Mouse (Mus musculus) forebrain, embryonic 12.5 days (tissue): ENCODE measurements at regions not wholly inside any gene's neighbourhood (a gene's known extent, or its start where the extent isn't known, plus 50 kb on each side); places are given as distances from the start of the nearest gene placed in this dataset.
A peak's percentile ranks its signal among the peaks of the same experiment; 100 is the strongest.

Experiments
- ATAC-seq: fragments of 200-750 bp; cut with Nextera tagmentation; 2 replicates; pipeline ENCODE4 v1.8.0; 2017; ENCODE audit warnings: moderate TSS enrichment; ENCODE audit not compliant: low FRiP score
- H3K27ac ChIP-seq: fragments of 300-500 bp; sonication (generic); 2 replicates; pipeline ENCODE4 v1.5.1; 2016; ENCODE audit warnings: mild to moderate bottlenecking
- H3K27me3 ChIP-seq: fragments of 300-500 bp; sonication (generic); 2 replicates; pipeline ENCODE4 v1.6.1; 2016; ENCODE audit warnings: mild to moderate bottlenecking
- H3K36me3 ChIP-seq: fragments of 300-500 bp; sonication (generic); replicated peaks from 2 replicates; pipeline ENCODE4 v1.6.1; 2016; ENCODE audit warnings: mild to moderate bottlenecking
- H3K4me1 ChIP-seq: fragments of 300-500 bp; sonication (generic); 2 replicates; pipeline ENCODE4 v1.6.1; 2016
- H3K4me2 ChIP-seq: fragments of 300-500 bp; sonication (generic); 2 replicates; pipeline ENCODE4 v1.6.1; 2016; ENCODE audit warnings: mild to moderate bottlenecking, moderate library complexity
- H3K4me3 ChIP-seq: fragments of 300-500 bp; sonication (generic); replicated peaks from 2 replicates; pipeline ENCODE4 v1.5.1; 2016; ENCODE audit warnings: mild to moderate bottlenecking
- H3K9ac ChIP-seq: fragments of 300-500 bp; sonication (generic); 2 replicates; pipeline ENCODE4 v1.6.1; 2016; ENCODE audit warnings: mild to moderate bottlenecking
- H3K9me3 ChIP-seq: fragments of 300-500 bp; sonication (generic); 2 replicates; pipeline ENCODE4 v1.6.1; 2016
- WGBS: fragments of 180-500 bp; shearing (Covaris S2); methylation state at CpG from one replicate; pipeline ENCODE4 v1.1.7; 2016; 5-methylcytosine and 5-hydroxymethylcytosine counted together

DNA sequence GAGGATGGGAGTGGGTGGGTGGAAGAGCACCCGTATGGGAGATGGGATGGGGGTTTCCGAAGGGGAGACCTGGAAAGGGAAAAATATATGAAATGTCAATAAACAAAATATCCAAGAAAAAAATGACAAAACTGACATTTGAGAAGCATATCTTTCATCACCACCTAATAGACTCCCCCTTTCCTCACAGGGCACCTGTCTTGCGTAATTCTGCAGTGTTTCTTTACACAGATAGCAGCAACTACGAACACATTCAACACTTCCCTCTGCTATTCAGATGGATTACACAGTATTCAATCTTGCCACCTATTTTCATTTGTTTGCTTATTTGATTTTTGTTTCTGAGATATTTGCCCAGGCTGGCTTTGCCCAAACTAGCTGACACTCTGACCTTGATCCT is 136.3 kb upstream of the Fmo9 start:
- WGBS = 98% methylated on average over 4 of the region's 4 CpGs
- no peaks in the 10 kb centered on the region for H3K27me3 ChIP-seq
- H3K4me1 ChIP-seq = no peaks in the 10 kb centered on the region
- no peaks in the 10 kb centered on the region for H3K9me3 ChIP-seq
- H3K27ac ChIP-seq = no peak overlapping the region
- H3K4me2 ChIP-seq = no peak overlapping the region
- H3K36me3 ChIP-seq = no peaks in the 10 kb centered on the region
- H3K4me3 ChIP-seq = no peak overlapping the region
- no peak for ATAC-seq
- H3K9ac ChIP-seq = no peak overlapping the region

DNA sequence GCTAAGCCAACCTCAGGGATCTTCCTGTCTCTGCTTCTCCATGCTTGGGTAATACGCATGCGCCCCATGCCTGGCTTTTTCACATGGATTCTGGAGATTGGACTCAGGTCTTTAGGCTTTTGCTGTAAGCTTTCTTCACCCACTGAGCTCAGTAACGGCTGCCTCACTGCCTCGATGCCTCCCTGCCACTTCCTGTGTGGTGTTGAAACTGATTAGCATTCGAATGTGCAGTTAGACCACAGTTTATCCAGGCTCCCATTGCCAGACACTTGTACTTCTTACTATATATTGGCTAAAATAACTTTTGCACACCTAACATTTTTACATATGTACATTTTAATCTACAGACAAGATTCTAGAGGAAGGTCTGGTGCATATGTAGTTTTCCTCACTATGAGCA is 137.0 kb upstream of the Fmo9 start:
- no peaks in the 10 kb centered on the region for H3K9me3 ChIP-seq
- 78% methylated on average over 5 of the region's 5 CpGs for WGBS
- no peak overlapping the region for H3K27ac ChIP-seq
- no peaks in the 10 kb centered on the region for H3K27me3 ChIP-seq
- no peak overlapping the region for H3K4me3 ChIP-seq
- no peaks in the 10 kb centered on the region for H3K4me1 ChIP-seq
- H3K9ac ChIP-seq = no peak overlapping the region
- H3K36me3 ChIP-seq = no peaks in the 10 kb centered on the region
- no peak overlapping the region for H3K4me2 ChIP-seq
- no peak for ATAC-seq

DNA sequence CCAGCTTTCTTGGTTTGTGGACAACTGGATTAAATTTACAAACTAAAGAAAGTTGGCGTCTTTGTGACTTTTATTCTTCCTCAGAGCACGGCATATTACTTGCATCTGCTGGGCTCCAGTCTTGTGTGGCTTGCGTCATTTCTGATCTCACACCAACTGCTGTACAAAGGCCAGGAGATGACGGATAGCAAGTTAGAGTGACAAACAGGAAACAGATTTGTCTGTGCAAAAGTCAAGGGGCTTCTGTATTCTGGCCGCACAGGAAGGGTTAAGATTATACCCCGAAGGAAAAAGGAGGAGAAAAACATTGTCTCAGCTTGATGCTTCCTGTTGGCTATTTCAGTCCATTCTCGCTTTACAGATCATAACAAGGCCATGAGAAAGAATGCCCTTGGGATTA is 137.8 kb upstream of the Fmo9 start:
- Histone ChIP-seq H3K4me1 (no peaks in the 10 kb centered on the region), H3K4me2 (no peak overlapping the region), H3K36me3 (no peaks in the 10 kb centered on the region), H3K9ac (no peak overlapping the region), H3K27ac (no peak overlapping the region), H3K9me3 (no peaks in the 10 kb centered on the region), H3K4me3 (no peak overlapping the region), H3K27me3 (no peaks in the 10 kb centered on the region)
- no peak for ATAC-seq
- WGBS = 79% methylated on average over 7 of the region's 7 CpGs

DNA sequence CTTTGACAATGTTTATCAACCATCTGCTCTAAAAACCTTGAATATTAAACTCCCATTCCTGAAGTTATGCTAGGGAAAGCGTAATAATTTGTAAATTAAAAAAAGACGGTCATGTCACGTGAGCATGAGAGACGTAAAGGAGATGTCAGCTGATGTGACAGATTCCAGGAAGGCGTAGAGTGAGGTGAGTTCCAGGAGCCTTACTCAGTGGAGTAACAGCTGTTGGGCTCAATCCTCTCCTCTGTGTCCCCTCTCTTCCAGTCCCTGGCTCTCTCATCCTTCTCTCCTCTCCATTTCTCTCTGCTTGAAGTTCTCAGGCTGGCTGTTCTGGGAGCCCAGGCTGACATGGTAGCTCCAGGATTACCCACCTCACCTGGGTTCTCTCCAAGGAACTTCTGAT is 138.4 kb upstream of the Fmo9 start:
- Histone ChIP-seq H3K4me2 (no peak overlapping the region), H3K27me3 (no peaks in the 10 kb centered on the region), H3K9ac (no peak overlapping the region), H3K4me1 (no peaks in the 10 kb centered on the region), H3K36me3 (no peaks in the 10 kb centered on the region), H3K9me3 (no peaks in the 10 kb centered on the region), H3K27ac (no peak overlapping the region), H3K4me3 (no peak overlapping the region)
- no peak for ATAC-seq
- 87% methylated on average over 5 of the region's 5 CpGs for WGBS

DNA sequence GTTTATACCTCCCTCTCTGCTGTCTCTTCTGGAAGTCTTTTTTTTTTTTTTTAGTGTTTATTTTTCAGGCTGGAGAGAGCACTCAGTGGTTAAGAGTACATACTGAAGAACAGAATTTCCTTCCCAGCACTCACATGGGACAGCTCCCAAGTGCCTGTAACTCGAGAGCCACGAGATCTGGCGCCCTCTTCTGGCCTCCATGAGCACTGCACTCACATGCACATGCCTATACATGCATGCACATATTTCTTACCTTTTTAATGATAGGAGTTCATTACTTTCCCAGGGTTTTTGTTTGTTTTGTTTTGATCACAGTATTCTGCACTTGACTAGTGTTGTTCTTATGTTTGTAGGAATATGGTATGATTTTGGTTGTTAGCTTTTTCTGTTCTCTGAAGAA is 139.5 kb upstream of the Fmo9 start:
- no peaks in the 10 kb centered on the region for H3K27me3 ChIP-seq
- H3K4me1 ChIP-seq = no peaks in the 10 kb centered on the region
- no peaks in the 10 kb centered on the region for H3K36me3 ChIP-seq
- no peak overlapping the region for H3K27ac ChIP-seq
- ATAC-seq = no peak
- 43% methylated on average over 3 of the region's 3 CpGs for WGBS
- H3K9ac ChIP-seq = no peak overlapping the region
- no peak overlapping the region for H3K4me3 ChIP-seq
- no peaks in the 10 kb centered on the region for H3K9me3 ChIP-seq
- H3K4me2 ChIP-seq = no peak overlapping the region

DNA sequence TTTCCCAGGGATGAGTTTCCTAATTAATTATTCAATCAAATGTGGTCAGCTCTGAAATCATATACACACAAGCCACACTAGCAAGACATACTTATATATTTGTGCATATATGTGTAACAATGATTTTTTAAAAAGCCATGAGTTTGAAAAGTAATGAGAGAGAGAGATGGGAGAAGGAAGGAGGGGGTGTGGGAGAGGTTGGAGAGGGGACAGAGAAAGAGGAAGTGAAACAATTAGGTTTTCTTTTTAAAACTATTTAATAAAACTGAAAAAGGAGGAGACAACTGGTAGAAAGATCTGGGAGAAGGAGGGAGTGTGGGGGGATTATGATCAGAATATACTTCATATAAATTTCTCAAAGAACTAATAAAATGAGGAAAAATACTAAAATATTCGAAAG is 155.7 kb upstream of the Fmo9 start:
- Histone ChIP-seq H3K27ac (no peak overlapping the region), H3K9me3 (no peaks in the 10 kb centered on the region), H3K4me3 (no peak overlapping the region), H3K4me2 (no peak overlapping the region), H3K4me1 (peaks cover 17% of the 10 kb centered on the region), H3K36me3 (no peaks in the 10 kb centered on the region), H3K27me3 (no peaks in the 10 kb centered on the region), H3K9ac (no peak overlapping the region)
- ATAC-seq = no peak
- WGBS = 74% methylated on average over 1 of the region's 1 CpGs

DNA sequence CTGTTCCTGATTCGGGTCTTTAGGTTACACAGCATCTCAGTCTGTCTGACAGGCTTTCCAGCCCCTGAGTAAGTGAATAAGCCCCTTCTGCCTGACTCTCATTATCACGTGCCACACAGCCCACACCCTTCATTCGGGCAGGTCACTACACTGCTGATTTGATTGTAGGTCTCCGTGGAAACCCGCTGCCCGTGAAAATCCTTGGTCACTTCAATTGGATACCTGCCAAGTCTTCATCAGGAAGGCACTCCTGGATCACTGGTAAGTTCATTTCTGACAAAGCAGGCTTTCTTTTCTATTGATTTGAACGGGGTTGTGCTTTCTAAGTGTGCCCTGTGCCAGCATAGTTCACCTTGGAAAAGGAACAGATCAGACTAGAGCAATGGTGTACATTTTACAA is 158.2 kb upstream of the Fmo9 start:
- H3K36me3 ChIP-seq = no peaks in the 10 kb centered on the region
- no peak overlapping the region for H3K9ac ChIP-seq
- H3K27me3 ChIP-seq = no peaks in the 10 kb centered on the region
- no peak overlapping the region for H3K4me2 ChIP-seq
- no peak overlapping the region for H3K4me3 ChIP-seq
- H3K27ac ChIP-seq = 0 out of 2 replicates have a peak overlapping the region, but pooled peaks have one; percentile 54
- H3K9me3 ChIP-seq = no peaks in the 10 kb centered on the region
- ATAC-seq = peak; percentile 70
- peaks cover 29% of the 10 kb centered on the region for H3K4me1 ChIP-seq
- WGBS = 19% methylated on average over 7 of the region's 7 CpGs

DNA sequence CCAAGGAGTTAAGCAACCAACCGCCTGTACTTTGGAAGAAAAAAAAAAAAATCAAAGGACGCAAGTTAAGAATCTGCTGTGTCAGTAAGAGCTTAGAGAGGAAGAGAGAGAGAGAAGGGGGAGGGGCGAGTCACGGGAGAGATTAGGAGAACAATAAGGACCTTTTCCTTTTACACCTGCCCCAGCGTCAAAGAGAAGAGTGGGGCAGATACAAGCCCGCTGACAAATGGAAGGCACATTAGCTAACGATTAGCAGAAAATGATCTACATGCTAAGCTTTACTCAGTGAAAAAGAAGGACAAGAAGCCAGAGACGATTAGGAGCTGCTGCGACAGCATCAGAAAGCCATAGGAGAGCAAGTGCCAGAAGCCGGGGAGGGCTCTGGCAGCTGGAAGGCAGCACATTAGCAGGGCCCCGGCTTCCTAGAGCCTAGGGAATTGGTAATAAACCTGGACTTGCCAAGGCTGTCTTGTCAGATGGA is 157.8 kb upstream of the Fam78b start:
- peak overlapping the region; percentile 23 for H3K4me3 ChIP-seq
- no peak overlapping the region; the same call in 1 of the 2 replicates for H3K9ac ChIP-seq
- H3K4me1 ChIP-seq = peaks cover 29% of the 10 kb centered on the region
- WGBS = 2% methylated on average over 11 of the region's 11 CpGs
- H3K36me3 ChIP-seq = no peaks in the 10 kb centered on the region
- H3K27ac ChIP-seq = peak overlapping the region; percentile 63
- no peaks in the 10 kb centered on the region for H3K9me3 ChIP-seq
- peak; percentile 51; the same call in 1 of the 2 replicates for ATAC-seq
- peak overlapping the region; percentile 50 for H3K4me2 ChIP-seq
- no peaks in the 10 kb centered on the region for H3K27me3 ChIP-seq

DNA sequence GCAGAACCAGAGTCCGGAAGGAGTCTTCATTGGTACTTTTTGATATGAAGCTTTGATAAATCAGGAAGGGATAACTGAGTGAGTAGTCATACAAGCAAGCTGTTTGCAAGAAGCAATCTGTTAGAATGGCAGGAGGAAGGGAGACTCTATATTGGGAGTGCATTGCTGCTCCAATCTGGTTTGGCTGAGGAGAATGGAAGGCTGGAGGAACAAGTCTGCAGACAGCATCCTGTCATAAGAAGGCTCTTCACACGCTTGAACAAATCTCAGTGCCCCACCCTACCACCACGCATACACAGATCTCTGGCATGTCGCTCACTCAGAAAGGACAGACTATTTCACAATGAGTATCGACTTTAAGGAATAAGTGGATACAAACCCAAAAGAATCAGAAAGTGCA is 154.7 kb upstream of the Fam78b start:
- H3K27ac ChIP-seq = no peak overlapping the region
- peaks cover 12% of the 10 kb centered on the region; the same call in 1 of the 2 replicates for H3K4me1 ChIP-seq
- 93% methylated on average over 5 of the region's 5 CpGs for WGBS
- H3K27me3 ChIP-seq = no peaks in the 10 kb centered on the region
- no peaks in the 10 kb centered on the region for H3K36me3 ChIP-seq
- no peak for ATAC-seq
- no peak overlapping the region for H3K4me3 ChIP-seq
- H3K9ac ChIP-seq = no peak overlapping the region
- H3K4me2 ChIP-seq = no peak overlapping the region
- H3K9me3 ChIP-seq = no peaks in the 10 kb centered on the region

DNA sequence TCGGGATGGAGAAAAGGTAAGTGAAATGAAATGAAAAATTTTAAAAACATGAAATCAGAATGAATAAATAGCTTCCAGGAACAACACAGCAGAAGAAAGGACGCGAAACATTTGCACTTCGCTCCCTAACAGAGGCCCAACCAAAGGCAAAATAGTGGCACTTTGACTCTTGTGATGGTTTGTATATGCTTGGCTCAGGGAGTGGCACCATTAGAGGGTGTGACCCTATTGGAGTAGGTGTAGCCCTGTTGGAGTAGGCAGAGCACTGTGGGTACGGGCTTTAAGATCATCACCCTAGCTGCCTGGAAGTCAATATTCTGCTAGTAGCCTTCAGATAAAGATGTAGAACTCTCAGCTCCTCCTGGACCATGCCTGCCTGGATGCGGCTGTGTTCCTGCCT is 154.0 kb upstream of the Fam78b start:
- no peaks in the 10 kb centered on the region for H3K27me3 ChIP-seq
- no peak overlapping the region for H3K4me3 ChIP-seq
- 93% methylated on average over 6 of the region's 6 CpGs for WGBS
- H3K27ac ChIP-seq = no peak overlapping the region
- no peak overlapping the region for H3K9ac ChIP-seq
- no peak for ATAC-seq
- no peak overlapping the region for H3K4me2 ChIP-seq
- no peaks in the 10 kb centered on the region for H3K36me3 ChIP-seq
- H3K4me1 ChIP-seq = peaks cover 12% of the 10 kb centered on the region; the same call in 1 of the 2 replicates
- H3K9me3 ChIP-seq = no peaks in the 10 kb centered on the region

DNA sequence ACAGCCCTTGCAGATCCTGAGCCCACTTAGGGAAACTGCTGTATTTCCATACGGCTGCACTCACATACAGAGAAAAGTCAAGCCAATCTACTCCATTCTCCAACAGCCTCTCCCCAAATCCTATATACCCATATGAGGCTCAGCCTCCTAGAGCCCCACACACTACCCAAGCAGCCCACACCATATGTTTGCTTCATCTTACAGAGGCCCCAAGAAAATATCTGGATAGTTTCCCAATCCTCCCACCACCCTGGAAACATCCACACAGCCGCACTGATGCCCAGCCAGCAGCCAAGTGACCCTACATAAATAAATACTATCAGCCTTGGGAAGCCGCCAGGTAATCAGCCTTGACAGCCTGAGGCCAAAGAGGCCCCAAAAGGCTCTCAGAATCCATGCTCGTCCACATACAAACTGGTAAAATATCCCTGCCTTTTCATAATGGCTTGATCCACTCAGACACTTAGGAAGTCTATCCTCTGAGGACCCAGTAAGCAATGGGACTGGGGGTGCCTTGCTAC is 153.1 kb upstream of the Fam78b start:
- Histone ChIP-seq H3K36me3 (no peaks in the 10 kb centered on the region), H3K4me3 (no peak overlapping the region), H3K4me2 (no peak overlapping the region), H3K27me3 (no peaks in the 10 kb centered on the region), H3K4me1 (peaks cover 9% of the 10 kb centered on the region; the same call in 1 of the 2 replicates), H3K9ac (no peak overlapping the region), H3K9me3 (no peaks in the 10 kb centered on the region), H3K27ac (no peak overlapping the region)
- ATAC-seq = no peak
- 84% methylated on average over 4 of the region's 4 CpGs for WGBS

DNA sequence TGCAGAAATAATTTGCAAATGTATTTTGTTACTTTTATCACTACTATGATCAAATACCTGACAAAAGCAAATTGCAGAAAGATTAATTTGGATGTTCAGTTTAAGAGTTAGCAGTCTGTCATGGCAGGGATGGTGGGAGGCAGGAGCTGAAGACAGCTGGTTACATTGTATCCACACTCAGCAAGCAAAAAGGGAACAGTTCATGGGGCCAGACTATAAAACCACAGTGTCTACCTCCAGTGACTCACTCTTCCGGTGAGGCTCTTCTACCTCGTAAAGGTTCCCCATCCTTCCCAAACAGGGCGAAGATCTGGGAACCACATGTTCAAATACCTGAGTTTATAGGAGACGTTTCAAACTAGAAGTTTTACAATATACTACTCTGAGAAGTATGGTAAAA is 145.2 kb upstream of the Fam78b start:
- Histone ChIP-seq H3K9ac (no peak overlapping the region), H3K27ac (no peak overlapping the region), H3K4me2 (no peak overlapping the region), H3K36me3 (no peaks in the 10 kb centered on the region), H3K9me3 (no peaks in the 10 kb centered on the region), H3K4me3 (no peak overlapping the region), H3K4me1 (no peaks in the 10 kb centered on the region), H3K27me3 (no peaks in the 10 kb centered on the region)
- 88% methylated on average over 4 of the region's 4 CpGs for WGBS
- no peak for ATAC-seq

DNA sequence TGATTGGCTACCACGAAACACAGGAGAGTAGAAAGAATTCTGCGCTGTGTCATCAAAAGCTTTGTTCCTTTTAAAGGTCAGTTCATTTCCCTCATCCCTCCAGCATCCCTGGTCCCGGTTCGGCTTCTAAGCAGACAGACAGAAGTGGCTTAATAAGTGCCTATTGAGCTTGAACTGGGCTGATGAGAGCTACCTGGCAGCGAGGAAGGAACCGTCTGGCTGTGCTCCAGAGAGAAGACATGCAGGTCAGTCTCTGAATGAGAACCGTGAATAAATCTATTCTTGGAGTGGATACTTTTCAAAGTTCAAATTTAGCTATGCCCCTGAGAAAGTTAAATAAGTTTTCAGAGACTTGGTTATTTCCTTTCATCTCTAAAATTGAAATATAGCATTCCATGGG is 135.0 kb upstream of the Fam78b start:
- Histone ChIP-seq H3K4me1 (no peaks in the 10 kb centered on the region), H3K9ac (no peak overlapping the region), H3K4me3 (no peak overlapping the region), H3K27me3 (no peaks in the 10 kb centered on the region), H3K9me3 (no peaks in the 10 kb centered on the region), H3K4me2 (no peak overlapping the region), H3K27ac (no peak overlapping the region), H3K36me3 (no peaks in the 10 kb centered on the region)
- 73% methylated on average over 7 of the region's 7 CpGs for WGBS
- no peak for ATAC-seq
